Mouse (Mus musculus): ENCODE results near the gene Ecm2.

Ecm2 gene

GRCm38 (mm10) chr13:49504510-49504909 is at the start of gene Ecm2:
TSS of gene Ecm2 (plus strand) at chr13:49504810.
- WGBS, result 44% methylated on average over 4 of the region's 4 CpGs

- WGBS, result 82% methylated on average over 4 of the region's 4 CpGs
Observed at GRCm38 (mm10) chr13:49460276-49460675, 44.3 kb upstream of the Ecm2 start.

GRCm38 (mm10) chr13:49460692-49461414 is 43.8 kb upstream of the Ecm2 start:
- WGBS, result 41% methylated on average over 5 of the region's 5 CpGs

- WGBS, result 84% methylated on average over 15 of the region's 15 CpGs
Observed at GRCm38 (mm10) chr13:49461458-49462132, 43.0 kb upstream of the Ecm2 start.

- 95% methylated on average over 2 of the region's 2 CpGs for WGBS
Observed at GRCm38 (mm10) chr13:49462921-49463320, 41.7 kb upstream of the Ecm2 start.

GRCm38 (mm10) chr13:49465875-49466274 is 38.7 kb upstream of the Ecm2 start:
- 96% methylated on average over 4 of the region's 4 CpGs for WGBS

GRCm38 (mm10) chr13:49466393-49467075 is 38.1 kb upstream of the Ecm2 start:
- WGBS, result 81% methylated on average over 11 of the region's 11 CpGs

GRCm38 (mm10) chr13:49467585-49467984 is 37.0 kb upstream of the Ecm2 start:
- WGBS, result 71% methylated on average over 2 of the region's 2 CpGs

- 78% methylated on average over 5 of the region's 5 CpGs for WGBS
Observed at GRCm38 (mm10) chr13:49469002-49469401, 35.6 kb upstream of the Ecm2 start.

GRCm38 (mm10) chr13:49470319-49470718 is 34.3 kb upstream of the Ecm2 start:
- WGBS, result 81% methylated on average over 4 of the region's 4 CpGs

- WGBS, result 59% methylated on average over 4 of the region's 4 CpGs
Observed at GRCm38 (mm10) chr13:49470806-49471205, 33.8 kb upstream of the Ecm2 start.

GRCm38 (mm10) chr13:49471981-49472675 is 32.5 kb upstream of the Ecm2 start:
- 86% methylated on average over 4 of the region's 4 CpGs for WGBS

- 97% methylated on average over 6 of the region's 6 CpGs for WGBS
Observed at GRCm38 (mm10) chr13:49472676-49473005, 32.0 kb upstream of the Ecm2 start.

GRCm38 (mm10) chr13:49477887-49478286 is 26.7 kb upstream of the Ecm2 start:
- WGBS, result 93% methylated on average over 3 of the region's 3 CpGs

GRCm38 (mm10) chr13:49478851-49479374 is 25.7 kb upstream of the Ecm2 start:
- WGBS, result 90% methylated on average over 6 of the region's 6 CpGs

GRCm38 (mm10) chr13:49479399-49479798 is 25.2 kb upstream of the Ecm2 start:
- WGBS, result 68% methylated on average over 4 of the region's 4 CpGs

GRCm38 (mm10) chr13:49480057-49480456 is 24.6 kb upstream of the Ecm2 start:
- 35% methylated on average over 2 of the region's 2 CpGs for WGBS

- WGBS, result 50% methylated on average over 5 of the region's 5 CpGs
Observed at GRCm38 (mm10) chr13:49480551-49480950, 24.1 kb upstream of the Ecm2 start.

- WGBS, result 68% methylated on average over 5 of the region's 5 CpGs
Observed at GRCm38 (mm10) chr13:49485388-49485787, 19.2 kb upstream of the Ecm2 start.

GRCm38 (mm10) chr13:49492376-49493368 is 11.9 kb upstream of the Ecm2 start, which contains the start of gene Tes3-ps:
TSS of gene Tes3-ps (plus strand) at chr13:49493318.
- 79% methylated on average over 6 of the region's 6 CpGs for WGBS

- 90% methylated on average over 4 of the region's 4 CpGs for WGBS
Observed at GRCm38 (mm10) chr13:49505776-49506175, 1.2 kb downstream of the Ecm2 start.
